Mouse (Mus musculus) thymus, adult 2 months (tissue): Measurements from ENCODE around the gene Stam2.

Source experiments
- CTCF ChIP-seq: fragments of 200-500 bp; IDR thresholded peaks from 2 replicates; pipeline ENCODE4 v1.5.1; 2012; ENCODE audit warnings: mild to moderate bottlenecking, control low read depth, low read length, moderate library complexity, borderline replicate concordance; ENCODE audit not compliant: control insufficient read depth, poor library complexity, insufficient read depth; ENCODE audit errors: extremely low read depth
- POLR2A ChIP-seq: fragments of 200-500 bp; IDR thresholded peaks from 2 replicates; pipeline ENCODE4 v1.6.1; 2012; ENCODE audit warnings: mild to moderate bottlenecking, low read length, control low read depth, moderate library complexity; ENCODE audit not compliant: control insufficient read depth, poor library complexity, insufficient read depth; ENCODE audit errors: extremely low read depth

DNA sequence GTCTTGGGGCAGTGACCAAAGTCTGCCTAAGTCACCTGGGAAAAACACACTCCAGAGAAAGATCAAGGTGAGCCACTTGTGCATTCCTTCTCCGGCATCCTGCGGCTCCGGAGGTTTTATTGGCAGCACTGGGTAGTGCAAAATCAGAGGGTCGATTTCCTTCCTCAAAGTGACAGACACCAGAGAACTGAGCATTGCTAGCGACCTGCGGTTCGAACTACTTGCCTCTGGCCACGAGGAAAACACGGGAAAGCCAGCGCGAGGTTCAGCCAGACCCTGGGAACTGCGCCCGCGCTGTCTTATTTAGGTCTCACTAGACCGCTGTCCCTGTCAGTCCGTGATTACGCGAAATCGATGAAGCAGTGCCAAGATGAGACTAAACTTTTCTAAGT lies 67.2 kb downstream of the Stam2 start:
- TF ChIP-seq POLR2A (no peak), CTCF (no peak)
